Mouse (Mus musculus) lung, postnatal 0 days (tissue): Measurements from ENCODE around the gene Cpne5. TPM values are rescaled to one million over a fixed set of nuclear protein-coding genes. Genes with fewer than 3 reads are reported as not detected.
"Not testable (repeated sequence)": the region's sequence is repeated elsewhere in the genome, so short reads cannot be mapped to it uniquely, and the experiment has no call there.

ENCODE experiments used
- ATAC-seq: fragments of 200-750 bp; cut with Nextera tagmentation; 2 replicates; pipeline ENCODE4 v1.8.0; 2017; ENCODE audit warnings: moderate library complexity
- DNase-seq: peaks from one replicate; pipeline ENCODE4 v3.0.0-alpha.2; 2016; ENCODE audit warnings: low spot score
- H3K27ac ChIP-seq: fragments of 300-500 bp; sonication (generic); 2 replicates; pipeline ENCODE4 v1.5.1; 2014; ENCODE audit warnings: antibody characterized with exemption, mild to moderate bottlenecking, low read length, mixed read lengths
- H3K27me3 ChIP-seq: fragments of 300-500 bp; sonication (generic); replicated peaks from 2 replicates; pipeline ENCODE4 v1.6.1; 2014; ENCODE audit warnings: low read length, mixed read lengths; ENCODE audit not compliant: insufficient read depth
- H3K36me3 ChIP-seq: fragments of 300-500 bp; sonication (generic); 2 replicates; pipeline ENCODE4 v1.6.1; 2014; ENCODE audit warnings: low read length, mixed read lengths; ENCODE audit not compliant: insufficient read depth
- H3K4me1 ChIP-seq: fragments of 300-500 bp; sonication (generic); 2 replicates; pipeline ENCODE4 v1.6.1; 2014; ENCODE audit warnings: antibody characterized with exemption, low read depth, low read length, mixed read lengths; ENCODE audit not compliant: insufficient read depth
- H3K4me2 ChIP-seq: fragments of 300-500 bp; sonication (generic); replicated peaks from 2 replicates; pipeline ENCODE4 v1.6.1; 2014; ENCODE audit warnings: low read depth, mild to moderate bottlenecking, low read length, moderate library complexity, mixed read lengths
- H3K4me3 ChIP-seq: fragments of 300-500 bp; sonication (generic); 2 replicates; pipeline ENCODE4 v1.5.1; 2014; ENCODE audit warnings: low read depth, low read length
- H3K9ac ChIP-seq: fragments of 300-500 bp; sonication (generic); replicated peaks from 2 replicates; pipeline ENCODE4 v1.6.1; 2014; ENCODE audit warnings: low read depth, mild to moderate bottlenecking
- H3K9me3 ChIP-seq: fragments of 300-500 bp; sonication (generic); 2 replicates; pipeline ENCODE4 v1.6.1; 2016; ENCODE audit warnings: low read length, mixed read lengths
- CTCF ChIP-seq: IDR thresholded peaks from 2 replicates; pipeline ENCODE4 v1.5.1; 2016; ENCODE audit warnings: antibody characterized with exemption, mild to moderate bottlenecking
- EP300 ChIP-seq: IDR thresholded peaks from 2 replicates; pipeline ENCODE4 v1.6.1; 2016; ENCODE audit warnings: antibody characterized with exemption, mild to moderate bottlenecking, control low read depth
- WGBS: fragments of 180-500 bp; shearing (Covaris S2); extraction: QIAGEN DNeasy Blood & Tissue Kit; methylation state at CpG from one replicate; pipeline ENCODE4 v1.1.7; 2014; 5-methylcytosine and 5-hydroxymethylcytosine counted together
- polyA plus RNA-seq: library from polyadenylated mRNA; unstranded; fragments of >200 nt; fragmentation: Nextera tagmentation; extraction: Ambion mirVana; gene quantifications from 2 replicates; pipeline ENCODE4 v1.2.1, GENCODE M21; 2015

Gene Cpne5
- polyA plus RNA-seq, 1 experiment from 2014 or later: 0.57 TPM

GRCm38 (mm10) chr17:29270148-29270698 lies 32.3 kb upstream of the Cpne5 start:
- H3K9ac ChIP-seq: no peak overlapping the region
- H3K36me3 ChIP-seq: no peaks in the 10 kb centered on the region
- no peak overlapping the region for H3K4me3 ChIP-seq
- 81% methylated on average over 9 of the region's 9 CpGs for WGBS
- H3K4me1 ChIP-seq: no peaks in the 10 kb centered on the region
- ATAC-seq (no peak), DNase-seq (no peak)
- H3K4me2 ChIP-seq: no peak overlapping the region
- no peaks in the 10 kb centered on the region for H3K9me3 ChIP-seq
- H3K27me3 ChIP-seq: no peaks in the 10 kb centered on the region
- H3K27ac ChIP-seq: no peak overlapping the region
- TF ChIP-seq EP300: no peak
- no peak for TF ChIP-seq CTCF

GRCm38 (mm10) chr17:29269349-29269706 lies 31.4 kb upstream of the Cpne5 start:
- peaks cover 3% of the 10 kb centered on the region; the same call in 1 of the 2 replicates for H3K4me1 ChIP-seq
- ATAC-seq (no peak), DNase-seq (no peak)
- no peaks in the 10 kb centered on the region for H3K27me3 ChIP-seq
- peak overlapping the region; percentile 76 for H3K4me3 ChIP-seq
- H3K9me3 ChIP-seq: no peaks in the 10 kb centered on the region
- no peaks in the 10 kb centered on the region for H3K36me3 ChIP-seq
- H3K4me2 ChIP-seq: peak overlapping the region; percentile 69
- WGBS: 13% methylated on average over 10 of the region's 10 CpGs
- no peak for TF ChIP-seq CTCF
- no peak for TF ChIP-seq EP300
- H3K9ac ChIP-seq: peak overlapping the region; percentile 92
- H3K27ac ChIP-seq: peak overlapping the region; percentile 95

GRCm38 (mm10) chr17:29268682-29269348 lies 30.8 kb upstream of the Cpne5 start, which contains the start of gene BC004004:
Gene BC004004, plus strand, starts transcription at chr17:29268788.
- ATAC-seq (peak; percentile 95), DNase-seq (peak; percentile 99)
- Histone ChIP-seq H3K36me3 (no peaks in the 10 kb centered on the region), H3K9ac (peak within 1 kb of the TSS; percentile 92), H3K9me3 (no peaks in the 10 kb centered on the region), H3K27ac (peak within 1 kb of the TSS; percentile 95), H3K4me1 (peaks cover 4% of the 10 kb centered on the region; the same call in 1 of the 2 replicates), H3K4me3 (peak within 1 kb of the TSS; percentile 76), H3K27me3 (no peaks in the 10 kb centered on the region), H3K4me2 (peak within 1 kb of the TSS; percentile 69)
- WGBS: 0% methylated on average over 52 of the region's 63 CpGs
- peak; percentile 72 for TF ChIP-seq CTCF
- TF ChIP-seq EP300: peak; percentile 76

- Histone ChIP-seq H3K4me3 (peak overlapping the region; percentile 76), H3K27me3 (no peaks in the 10 kb centered on the region), H3K4me1 (peaks cover 4% of the 10 kb centered on the region; the same call in 1 of the 2 replicates), H3K36me3 (no peaks in the 10 kb centered on the region), H3K4me2 (peak overlapping the region; percentile 69), H3K9ac (no peak overlapping the region), H3K27ac (peak overlapping the region; percentile 95), H3K9me3 (no peaks in the 10 kb centered on the region)
- WGBS: 47% methylated on average over 6 of the region's 6 CpGs
- peak; percentile 85 for DNase-seq
- TF ChIP-seq EP300: no peak
- TF ChIP-seq CTCF: no peak
- ATAC-seq: peak; percentile 69
Measured at GRCm38 (mm10) chr17:29267931-29268681, 30.1 kb upstream of the Cpne5 start.

- 79% methylated on average over 2 of the region's 2 CpGs for WGBS
- ATAC-seq, H3K27ac ChIP-seq: not testable (repeated sequence)
Measured at GRCm38 (mm10) chr17:29267040-29267439, 29.1 kb upstream of the Cpne5 start.

GRCm38 (mm10) chr17:29264760-29265159 lies 26.8 kb upstream of the Cpne5 start:
- no peak overlapping the region for H3K9ac ChIP-seq
- no peaks in the 10 kb centered on the region for H3K9me3 ChIP-seq
- H3K27me3 ChIP-seq: no peaks in the 10 kb centered on the region
- peaks cover 4% of the 10 kb centered on the region; the same call in 1 of the 2 replicates for H3K4me1 ChIP-seq
- peak overlapping the region; percentile 87 for H3K4me2 ChIP-seq
- DNase-seq (peak; percentile 39), ATAC-seq (no peak)
- 57% methylated on average over 5 of the region's 5 CpGs for WGBS
- TF ChIP-seq CTCF: no peak
- no peaks in the 10 kb centered on the region for H3K36me3 ChIP-seq
- peak overlapping the region; percentile 96 for H3K27ac ChIP-seq
- no peak overlapping the region for H3K4me3 ChIP-seq

More at GRCm38 (mm10) chr17:29267040-29267439, 29.1 kb upstream of the Cpne5 start:
- H3K9ac ChIP-seq, H3K4me3 ChIP-seq, H3K36me3 ChIP-seq, H3K4me2 ChIP-seq, H3K9me3 ChIP-seq, DNase-seq, H3K4me1 ChIP-seq, H3K27me3 ChIP-seq: not testable (repeated sequence)
